Comparison of ENCODE assay signal across 30 mouse cellular contexts in genomic region chr3:151443486-151443885, GRCm38 (mm10). TPM values are rescaled to one million over a fixed set of nuclear protein-coding genes. Genes with fewer than 3 reads are reported as not detected.
DNase-seq lines count a peak whose midpoint lies in the region; ATAC-seq and TF ChIP-seq lines count a peak whose summit lies in the region.
"Had no signal": no experiment of that assay in that cellular context is flagged by ENCODE, and none has a peak within 500 bp of the region (broad histone marks: within the 10 kb centered on the region; RNA-seq: fewer than 3 reads in every experiment).

No protein-coding gene starts in this region.

- no peaks in the 10 kb centered on the region for H3K36me3 ChIP-seq in kidney, embryonic 16.5 days (ENCODE audit: insufficient read depth, low read length)
- H3K36me3 ChIP-seq: embryonic facial prominence, embryonic 10.5 days; embryonic facial prominence, embryonic 15.5 days; forebrain, embryonic 12.5 days; heart, embryonic 12.5 days; limb, embryonic 12.5 days; liver, embryonic 15.5 days; neural tube, embryonic 15.5 days; stomach, embryonic 15.5 days had no signal

- H3K9me3 ChIP-seq in kidney, embryonic 16.5 days (ENCODE audit: low read length): no peaks in the 10 kb centered on the region
- H3K9me3 ChIP-seq: embryonic facial prominence, embryonic 10.5 days; embryonic facial prominence, embryonic 15.5 days; forebrain, embryonic 12.5 days; heart, embryonic 12.5 days; limb, embryonic 12.5 days; liver, embryonic 15.5 days; neural tube, embryonic 15.5 days; stomach, embryonic 15.5 days had no signal

- no peak for ATAC-seq in kidney, embryonic 16.5 days (ENCODE audit: low FRiP score, low TSS enrichment)
- ATAC-seq: activated CD4-positive, CD25-positive, alpha-beta regulatory T cell, adult 4 months; forebrain, postnatal 0 days; hindbrain, embryonic 16.5 days had no signal

- no peak for DNase-seq in gastrocnemius, adult 2 months
- DNase-seq in gastrocnemius, adult 18-20 months (ENCODE audit: low spot score): no peak
- DNase-seq in kidney, adult 18-20 months: peak; percentile 11
- DNase-seq in lung, postnatal 25 days (ENCODE audit: low spot score): peak; percentile 57
- no peak for DNase-seq in left cerebral cortex, postnatal 14 days (ENCODE audit: low spot score in 2 of 2)
- DNase-seq: adrenal gland, adult 2 months; adrenal gland, postnatal 36 days; cerebellum, adult 8-10 months; cerebellum, postnatal 25 days; forebrain, postnatal 0 days; gastrocnemius, postnatal 14 days; layer of hippocampus, adult 9-11 months; midbrain, embryonic 14.5 days; retina, postnatal 1 day; right cerebral cortex, postnatal 14 days had no signal

- no peak overlapping the region for H3K9ac ChIP-seq in kidney, embryonic 16.5 days (replicated peaks; ENCODE audit: low read length)
- H3K9ac ChIP-seq: embryonic facial prominence, embryonic 15.5 days; forebrain, embryonic 12.5 days; forebrain, postnatal 0 days; heart, embryonic 12.5 days; limb, embryonic 12.5 days; liver, embryonic 15.5 days; neural tube, embryonic 15.5 days; stomach, embryonic 15.5 days had no signal

- H3K4me3 ChIP-seq in gastrocnemius, adult 2 months: peak overlapping the region; percentile 41
- H3K4me3 ChIP-seq in kidney, embryonic 16.5 days (ENCODE audit: low read length): no peak overlapping the region
- H3K4me3 ChIP-seq in brown adipose tissue, adult 24 weeks (ENCODE audit: insufficient read depth, low read depth, low read length): no peak overlapping the region
- H3K4me3 ChIP-seq: embryonic facial prominence, embryonic 10.5 days; embryonic facial prominence, embryonic 15.5 days; forebrain, embryonic 12.5 days; heart, embryonic 12.5 days; limb, embryonic 12.5 days; liver, embryonic 15.5 days; neural tube, embryonic 15.5 days; stomach, embryonic 15.5 days had no signal

- TF ChIP-seq CTCF in gastrocnemius, adult 2 months (IDR thresholded peaks at IDR 0.05): no peak

- H3K4me1 ChIP-seq in kidney, embryonic 16.5 days (ENCODE audit: insufficient read depth, low read length): 0 out of 2 replicates have a peak, but pooled peaks cover 4% of the 10 kb centered on the region
- peaks cover 4% of the 10 kb centered on the region for H3K4me1 ChIP-seq in brown adipose tissue, adult 24 weeks (ENCODE audit: control insufficient read depth, insufficient read depth, insufficient read length, low read length)
- H3K4me1 ChIP-seq: embryonic facial prominence, embryonic 10.5 days; embryonic facial prominence, embryonic 15.5 days; forebrain, embryonic 12.5 days; heart, embryonic 12.5 days; limb, embryonic 12.5 days; liver, embryonic 15.5 days; neural tube, embryonic 15.5 days; stomach, embryonic 15.5 days had no signal

- WGBS in kidney, embryonic 16.5 days: 61% methylated on average over 5 of the region's 5 CpGs

- no peak overlapping the region for H3K4me2 ChIP-seq in kidney, embryonic 16.5 days (replicated peaks; ENCODE audit: low read depth, low read length)
- H3K4me2 ChIP-seq: embryonic facial prominence, embryonic 15.5 days; forebrain, embryonic 12.5 days; heart, embryonic 12.5 days; limb, embryonic 12.5 days; liver, embryonic 15.5 days; neural tube, embryonic 15.5 days; stomach, embryonic 15.5 days had no signal

- no peaks in the 10 kb centered on the region for H3K27me3 ChIP-seq in kidney, embryonic 16.5 days (ENCODE audit: insufficient read depth, low read length)
- H3K27me3 ChIP-seq: CH12.LX; embryonic facial prominence, embryonic 15.5 days; forebrain, embryonic 12.5 days; heart, embryonic 12.5 days; liver, embryonic 15.5 days; neural tube, embryonic 15.5 days; stomach, embryonic 15.5 days had no signal

- intact Hi-C loops in gastrocnemius, adult 2 months (cut with DNase I): no loop called here
- intact Hi-C loops in left cerebral cortex, postnatal 14 days (cut with DNase I): no loop called here

- peak overlapping the region; percentile 58 for H3K27ac ChIP-seq in gastrocnemius, adult 2 months
- no peak overlapping the region for H3K27ac ChIP-seq in kidney, embryonic 16.5 days (ENCODE audit: low read length)
- H3K27ac ChIP-seq in brown adipose tissue, adult 24 weeks (replicated peaks; ENCODE audit: low read depth, low read length): peak overlapping the region; percentile 62
- H3K27ac ChIP-seq: embryonic facial prominence, embryonic 10.5 days; embryonic facial prominence, embryonic 15.5 days; forebrain, embryonic 12.5 days; kidney, postnatal 0 days; limb, embryonic 12.5 days; liver, embryonic 15.5 days; neural tube, embryonic 15.5 days; stomach, embryonic 15.5 days had no signal

RNA-seq across cellular contexts. Expression of gene Adgrl4, which starts 5.8 kb away (rescaled TPM):
- total RNA-seq in gastrocnemius, adult 2 months (2021): 10 to 100 TPM; 22.1 to 27.4 TPM
- total RNA-seq in gastrocnemius, adult 18-20 months (2021): 10 to 100 TPM; 17.7 to 20.7 TPM
- polyA plus RNA-seq in kidney, embryonic 16.5 days (2015; fragmentation: Nextera tagmentation; extraction: Ambion mirVana): 28.8 and 29.0 TPM in 2 replicates
- polyA plus RNA-seq in brown adipose tissue, adult 24 weeks (2012; ENCODE audit: insufficient read depth, insufficient read length, missing spikeins): 25.6 and 34.0 TPM in 2 replicates
- total RNA-seq in left cerebral cortex, postnatal 14 days (2021): 10 to 100 TPM; 28.9 to 31.7 TPM
- total RNA-seq: CH12.LX had no signal
- polyA plus RNA-seq: activated CD4-positive, CD25-positive, alpha-beta regulatory T cell, adult 4 months; C2C12 had no signal

Comparison
In these comparisons a context has a peak if more than half of its experiments do, and no peak if none do; other contexts are left out.
1. DNase-seq: peak in kidney, adult 18-20 months (single experiment) and lung, postnatal 25 days (single experiment); none in gastrocnemius, adult 2 months (single experiment), gastrocnemius, adult 18-20 months (single experiment) and left cerebral cortex, postnatal 14 days (0 of 2).